Mouse (Mus musculus) olfactory bulb, adult 2 months (tissue): ENCODE measurements around the gene Pgpep1.

Source experiments
- CTCF ChIP-seq: fragments of 200-500 bp; IDR thresholded peaks from 2 replicates; pipeline ENCODE4 v1.5.1; 2012; ENCODE audit warnings: low read depth, mild to moderate bottlenecking, low read length, moderate library complexity; ENCODE audit not compliant: insufficient read depth
- POLR2A ChIP-seq: fragments of 200-500 bp; IDR thresholded peaks from 2 replicates; pipeline ENCODE4 v1.6.1; 2012; ENCODE audit warnings: mild to moderate bottlenecking, low read depth, low read length, moderate library complexity; ENCODE audit not compliant: insufficient read depth

- no peak for TF ChIP-seq CTCF
- no peak for TF ChIP-seq POLR2A
Measured at GRCm38 (mm10) chr8:70609368-70609848, 50.8 kb downstream of the Pgpep1 start.
